Mouse (Mus musculus) limb, embryonic 14.5 days (tissue): Measurements from ENCODE around the gene Zdhhc22. TPM values are rescaled to one million over a fixed set of nuclear protein-coding genes. Genes with fewer than 3 reads are reported as not detected.
A peak's percentile ranks its signal among the peaks of the same experiment; 100 is the strongest.

Experiments used
- ATAC-seq: fragments of 200-750 bp; cut with Nextera tagmentation; 2 replicates; pipeline ENCODE4 v1.8.0; 2017; ENCODE audit warnings: low read depth, moderate number of reproducible peaks, moderate TSS enrichment; ENCODE audit not compliant: low FRiP score
- DNase-seq: peaks from one replicate; pipeline ENCODE4 v3.0.0-alpha.2; 2015; ENCODE audit warnings: low spot score
- H3K27ac ChIP-seq: fragments of 300-500 bp; sonication (generic); replicated peaks from 2 replicates; pipeline ENCODE4 v1.5.1; 2014; ENCODE audit warnings: low read depth, mild to moderate bottlenecking, low read length, moderate library complexity, mixed read lengths
- H3K27me3 ChIP-seq: fragments of 300-500 bp; sonication (generic); 2 replicates; pipeline ENCODE4 v1.6.1; 2014; ENCODE audit warnings: low read length, mixed read lengths; ENCODE audit not compliant: control insufficient read depth, insufficient read depth
- H3K36me3 ChIP-seq: fragments of 300-500 bp; sonication (generic); 2 replicates; pipeline ENCODE4 v1.6.1; 2014; ENCODE audit warnings: mild to moderate bottlenecking, low read length, moderate library complexity, mixed read lengths; ENCODE audit not compliant: control insufficient read depth, insufficient read depth
- H3K4me1 ChIP-seq: fragments of 300-500 bp; sonication (generic); 2 replicates; pipeline ENCODE4 v1.6.1; 2014; ENCODE audit warnings: antibody characterized with exemption, low read length, mixed read lengths; ENCODE audit not compliant: control insufficient read depth, insufficient read depth
- H3K4me2 ChIP-seq: fragments of 300-500 bp; sonication (generic); replicated peaks from 2 replicates; pipeline ENCODE4 v1.6.1; 2014; ENCODE audit warnings: low read depth, mild to moderate bottlenecking, low read length, moderate library complexity; ENCODE audit not compliant: severe bottlenecking
- H3K4me3 ChIP-seq: fragments of 300-500 bp; sonication (generic); replicated peaks from 2 replicates; pipeline ENCODE4 v1.5.1; 2014; ENCODE audit warnings: low read length
- H3K9ac ChIP-seq: fragments of 300-500 bp; sonication (generic); 2 replicates; pipeline ENCODE4 v1.6.1; 2014; ENCODE audit warnings: mild to moderate bottlenecking, low read depth, low read length, moderate library complexity; ENCODE audit not compliant: severe bottlenecking
- H3K9me3 ChIP-seq: fragments of 300-500 bp; sonication (generic); 2 replicates; pipeline ENCODE4 v1.6.1; 2016; ENCODE audit warnings: low read length; ENCODE audit not compliant: control insufficient read depth
- POLR2A ChIP-seq: fragments of 200-500 bp; IDR thresholded peaks from 2 replicates; pipeline ENCODE4 v1.8.0; 2012; ENCODE audit warnings: inconsistent platforms, mild to moderate bottlenecking, moderate library complexity, borderline replicate concordance; ENCODE audit not compliant: insufficient read depth, insufficient read length; ENCODE audit errors: extremely low read depth
- WGBS: fragments of 180-500 bp; shearing (Covaris S2); extraction: QIAGEN DNeasy Blood & Tissue Kit; methylation state at CpG from one replicate; pipeline ENCODE4 v1.1.7; 2014; 5-methylcytosine and 5-hydroxymethylcytosine counted together
- polyA plus RNA-seq, 2 experiments: library from polyadenylated mRNA; depleted of rRNA in 1 of 2; stranded (reverse) in 1 of 2; unstranded in 1 of 2; fragments of >200 nt; fragmentation: Nextera tagmentation in 1 of 2; extraction: Ambion mirVana in 1 of 2; gene quantifications; 2 replicates each; pipeline versions ENCODE4 v1.2.1 to v1.2.3; 2012 to 2014

The Zdhhc22 gene
- polyA plus RNA-seq, 2 experiments: 0.10 TPM; not detected in 1

DNA sequence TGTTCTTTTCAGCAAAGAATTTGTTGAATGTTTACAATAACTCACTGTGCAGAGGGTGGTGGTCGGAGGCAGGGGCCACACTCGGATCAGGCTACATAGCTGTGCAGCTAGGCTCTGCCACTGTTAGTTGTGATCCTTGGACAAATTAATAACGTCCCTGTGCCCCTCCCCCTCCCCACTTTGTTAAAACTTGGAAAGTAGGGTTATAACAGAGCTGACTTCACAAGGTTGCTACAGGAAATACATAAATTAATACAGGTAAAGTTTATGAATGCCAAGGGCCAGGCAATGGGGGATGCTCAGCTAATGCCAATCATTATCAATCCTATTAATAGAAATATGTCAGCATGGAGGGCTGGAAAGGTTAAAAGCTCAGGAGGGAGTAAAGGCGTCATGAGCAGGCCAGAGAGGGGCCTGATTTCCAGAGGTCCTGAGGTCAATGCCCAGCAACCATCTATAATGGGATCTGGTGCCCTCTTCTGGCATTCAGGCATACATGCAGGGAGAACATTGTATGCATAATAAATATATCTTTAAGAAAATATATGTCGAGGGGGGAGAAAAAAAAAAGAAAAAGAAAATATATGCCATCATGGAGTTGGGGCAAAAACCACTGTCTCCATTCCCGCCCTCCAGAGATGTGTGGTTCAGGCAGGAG, 13.6 kb downstream of the Zdhhc22 start:
- H3K4me3 ChIP-seq: no peak overlapping the region
- ATAC-seq (no peak), DNase-seq (no peak)
- no peak overlapping the region for H3K9ac ChIP-seq
- H3K4me1 ChIP-seq: peaks cover 24% of the 10 kb centered on the region
- TF ChIP-seq POLR2A: no peak
- no peaks in the 10 kb centered on the region for H3K9me3 ChIP-seq
- no peaks in the 10 kb centered on the region; the same call in 1 of the 2 replicates for H3K27me3 ChIP-seq
- no peak overlapping the region for H3K27ac ChIP-seq
- no peak overlapping the region for H3K4me2 ChIP-seq
- 60% methylated on average over 6 of the region's 6 CpGs for WGBS
- no peaks in the 10 kb centered on the region for H3K36me3 ChIP-seq

- H3K4me1 ChIP-seq: peaks cover 24% of the 10 kb centered on the region
- 59% methylated on average over 10 of the region's 10 CpGs for WGBS
- no peak overlapping the region for H3K4me3 ChIP-seq
- H3K27ac ChIP-seq: no peak overlapping the region
- H3K9me3 ChIP-seq: no peaks in the 10 kb centered on the region
- H3K27me3 ChIP-seq: no peaks in the 10 kb centered on the region; the same call in 1 of the 2 replicates
- H3K4me2 ChIP-seq: no peak overlapping the region
- H3K9ac ChIP-seq: no peak overlapping the region
- DNase-seq: no peak
- no peaks in the 10 kb centered on the region for H3K36me3 ChIP-seq
- ATAC-seq: no peak
- no peak for TF ChIP-seq POLR2A
Observed at GRCm38 (mm10) chr12:86975761-86976160, 14.5 kb downstream of the Zdhhc22 start.

DNA sequence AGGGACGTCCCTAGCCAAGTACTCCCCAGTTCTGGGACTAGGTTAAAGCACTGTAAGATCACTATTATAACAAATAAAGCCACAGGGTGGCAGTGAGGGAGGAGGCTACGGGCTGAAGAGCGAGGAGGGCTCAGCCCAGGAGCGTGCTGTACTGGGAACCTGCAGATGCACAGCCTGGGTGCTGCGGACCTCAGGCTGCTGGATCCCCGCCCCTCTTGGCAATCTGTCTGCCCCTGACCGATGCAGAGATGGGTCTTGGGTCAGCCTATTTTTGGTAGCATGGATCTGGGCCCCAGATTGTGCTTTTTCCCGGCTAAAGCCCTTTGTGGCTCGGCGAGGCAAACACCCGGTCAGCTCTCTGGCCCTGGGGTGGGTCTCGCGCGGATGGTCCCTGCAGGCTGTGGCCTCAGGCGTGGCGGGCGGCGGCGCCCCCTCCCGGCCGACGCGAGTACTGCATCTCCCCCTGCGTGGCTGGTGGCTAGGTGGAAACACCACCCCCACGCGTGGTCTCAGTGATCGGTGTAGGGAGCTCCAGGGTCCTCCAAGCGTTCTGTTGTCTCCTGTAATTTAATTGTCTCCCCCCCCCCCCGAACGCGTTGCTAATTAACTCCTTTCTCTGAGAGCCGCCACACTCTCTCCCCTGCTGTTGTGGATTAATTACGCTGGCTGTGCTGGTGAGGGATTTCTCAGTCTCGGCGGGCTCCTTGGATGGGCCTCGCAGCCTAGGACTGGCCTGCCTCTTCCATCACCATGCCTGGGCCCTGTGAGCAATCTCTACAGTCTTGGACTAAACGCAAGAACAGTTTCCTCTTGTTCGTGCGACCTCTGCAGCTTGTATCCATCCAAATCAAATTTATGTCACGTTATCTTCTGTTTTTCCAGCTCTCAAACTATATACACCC, 15.6 kb downstream of the Zdhhc22 start:
- H3K4me2 ChIP-seq: peak overlapping the region; percentile 49
- no peaks in the 10 kb centered on the region for H3K27me3 ChIP-seq
- H3K27ac ChIP-seq: no peak overlapping the region
- TF ChIP-seq POLR2A: no peak
- H3K9me3 ChIP-seq: no peaks in the 10 kb centered on the region
- H3K4me3 ChIP-seq: peak overlapping the region; percentile 24
- DNase-seq (no peak), ATAC-seq (no peak)
- WGBS: 8% methylated on average over 34 of the region's 40 CpGs
- peak overlapping the region; percentile 34; the same call in 1 of the 2 replicates for H3K9ac ChIP-seq
- peaks cover 24% of the 10 kb centered on the region for H3K4me1 ChIP-seq
- no peaks in the 10 kb centered on the region for H3K36me3 ChIP-seq

- H3K36me3 ChIP-seq: no peaks in the 10 kb centered on the region
- H3K4me2 ChIP-seq: no peak overlapping the region
- 25% methylated on average over 8 of the region's 8 CpGs for WGBS
- H3K9ac ChIP-seq: no peak overlapping the region
- no peak overlapping the region for H3K27ac ChIP-seq
- ATAC-seq (no peak), DNase-seq (no peak)
- H3K9me3 ChIP-seq: no peaks in the 10 kb centered on the region
- H3K4me1 ChIP-seq: peaks cover 24% of the 10 kb centered on the region
- no peak overlapping the region for H3K4me3 ChIP-seq
- TF ChIP-seq POLR2A: no peak
- no peaks in the 10 kb centered on the region for H3K27me3 ChIP-seq
Observed at GRCm38 (mm10) chr12:86973706-86974105, 16.5 kb downstream of the Zdhhc22 start.

DNA sequence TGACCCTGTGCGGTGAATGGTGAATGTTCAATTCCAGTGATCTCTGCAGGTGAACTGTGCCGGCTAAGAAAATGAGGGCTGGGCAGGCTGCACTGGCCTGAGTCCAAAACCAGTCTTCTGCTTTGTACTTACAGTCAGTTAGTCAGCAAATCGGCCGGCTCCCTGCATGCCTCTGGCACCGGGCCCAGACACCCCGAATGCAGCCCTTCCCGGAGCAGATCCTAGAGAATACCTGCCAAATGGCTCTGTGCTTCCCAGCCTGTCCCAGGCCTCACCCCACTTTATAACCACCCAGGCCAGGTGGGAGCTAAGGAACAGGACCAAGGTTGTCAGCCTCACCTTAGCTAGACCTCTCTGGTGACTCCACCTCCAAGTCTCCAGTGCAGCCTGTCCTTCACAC, 17.0 kb downstream of the Zdhhc22 start:
- H3K36me3 ChIP-seq: no peaks in the 10 kb centered on the region
- ATAC-seq (peak; percentile 31; the same call in 1 of the 2 replicates), DNase-seq (peak; percentile 59)
- 0 out of 2 replicates have a peak overlapping the region, but pooled peaks have one; percentile 11 for H3K4me2 ChIP-seq
- no peak overlapping the region for H3K27ac ChIP-seq
- no peaks in the 10 kb centered on the region for H3K9me3 ChIP-seq
- H3K9ac ChIP-seq: no peak overlapping the region
- no peak overlapping the region for H3K4me3 ChIP-seq
- H3K27me3 ChIP-seq: no peaks in the 10 kb centered on the region
- no peak for TF ChIP-seq POLR2A
- H3K4me1 ChIP-seq: peaks cover 24% of the 10 kb centered on the region
- WGBS: 14% methylated on average over 7 of the region's 7 CpGs
